Mouse (Mus musculus): ENCODE results near the gene Rrp1.

DNA sequence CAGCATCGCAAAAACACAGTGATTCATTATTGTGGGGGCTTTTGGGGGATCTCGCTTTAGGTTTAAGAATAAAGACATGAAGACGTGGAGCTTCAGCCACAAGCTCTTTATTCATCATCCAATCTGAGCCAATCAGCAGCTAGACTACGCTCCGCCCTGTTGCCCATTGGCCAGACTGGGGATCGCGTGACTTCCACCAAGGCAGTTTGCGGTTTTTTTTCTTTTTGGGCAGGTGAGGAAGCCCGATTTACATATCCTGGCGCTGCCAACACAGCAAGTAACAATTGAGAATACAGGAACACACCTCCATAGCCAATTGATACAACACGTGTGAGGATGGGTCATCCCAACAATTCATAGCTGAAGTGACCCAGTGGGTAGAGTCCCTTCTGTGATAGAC lies 15.2 kb upstream of the Rrp1 start:
- TF ChIP-seq CTCF (IDR thresholded peaks at IDR 0.05; ENCODE audit: borderline replicate concordance, extremely low read depth, insufficient read depth, insufficient read length) (no peak), POLR2A (IDR thresholded peaks at IDR 0.05; ENCODE audit: borderline replicate concordance, extremely low read depth, insufficient read depth, insufficient read length, poor library complexity, severe bottlenecking) (no peak)

Data from brain, embryonic 14.5 days (tissue).